Mouse (Mus musculus) kidney, embryonic 15.5 days (tissue): ENCODE measurements around the gene Cd200r3. TPM values are rescaled to one million over a fixed set of nuclear protein-coding genes. Genes with fewer than 3 reads are reported as not detected.

Source experiments
- ATAC-seq: fragments of 200-750 bp; cut with Nextera tagmentation; replicated peaks from 2 replicates; pipeline ENCODE4 v1.8.0; 2017; ENCODE audit warnings: moderate TSS enrichment; ENCODE audit not compliant: low FRiP score
- H3K27ac ChIP-seq: fragments of 300-500 bp; sonication (generic); 2 replicates; pipeline ENCODE4 v1.5.1; 2015; ENCODE audit warnings: mild to moderate bottlenecking, inconsistent platforms
- H3K27me3 ChIP-seq: fragments of 300-500 bp; sonication (generic); 2 replicates; pipeline ENCODE4 v1.6.1; 2015; ENCODE audit warnings: inconsistent platforms
- H3K36me3 ChIP-seq: fragments of 300-500 bp; sonication (generic); 2 replicates; pipeline ENCODE4 v1.6.1; 2015; ENCODE audit warnings: inconsistent platforms
- H3K4me1 ChIP-seq: fragments of 300-500 bp; sonication (generic); 2 replicates; pipeline ENCODE4 v1.6.1; 2015; ENCODE audit warnings: inconsistent platforms
- H3K4me2 ChIP-seq: fragments of 300-500 bp; sonication (generic); 2 replicates; pipeline ENCODE4 v1.6.1; 2015; ENCODE audit warnings: moderate library complexity, mild to moderate bottlenecking, inconsistent platforms
- H3K4me3 ChIP-seq: fragments of 300-500 bp; sonication (generic); replicated peaks from 2 replicates; pipeline ENCODE4 v1.5.1; 2015; ENCODE audit warnings: mild to moderate bottlenecking, inconsistent platforms
- H3K9ac ChIP-seq: fragments of 300-500 bp; sonication (generic); 2 replicates; pipeline ENCODE4 v1.6.1; 2015; ENCODE audit warnings: mild to moderate bottlenecking, inconsistent platforms
- H3K9me3 ChIP-seq: fragments of 300-500 bp; sonication (generic); replicated peaks from 2 replicates; pipeline ENCODE4 v1.6.1; 2016; ENCODE audit warnings: inconsistent platforms
- WGBS: fragments of 180-500 bp; shearing (Covaris S2); methylation state at CpG from one replicate; pipeline ENCODE4 v1.1.7; 2015; ENCODE audit warnings: mixed read lengths; 5-methylcytosine and 5-hydroxymethylcytosine counted together
- polyA plus RNA-seq: library from polyadenylated mRNA; unstranded; fragments of >200 nt; fragmentation: Nextera tagmentation; extraction: Ambion mirVana; gene quantifications from 2 replicates; pipeline ENCODE4 v1.2.1, GENCODE M21; 2015

Cd200r3 gene
- polyA plus RNA-seq, 1 experiment from 2014 or later, result 0.29 TPM

DNA sequence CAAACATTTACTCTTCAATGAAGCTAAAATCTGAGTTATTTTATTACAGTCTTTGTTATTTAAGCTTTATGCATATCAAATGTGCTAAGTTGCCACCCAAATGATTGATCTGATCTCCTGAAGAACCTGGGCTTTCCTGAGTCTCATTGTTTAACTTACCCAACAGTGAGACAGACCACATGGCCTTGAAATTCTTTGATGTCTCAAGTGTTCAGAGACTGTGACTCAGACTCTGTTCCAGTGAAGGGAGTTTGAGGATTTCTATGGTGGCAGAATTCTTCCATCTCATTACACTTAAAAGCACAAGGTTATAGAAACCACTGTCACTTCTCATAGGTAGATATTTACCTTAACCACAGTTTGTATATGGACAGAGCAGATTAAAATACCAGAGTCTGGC, 32.6 kb downstream of the Cd200r3 start:
- Histone ChIP-seq H3K4me2 (no peak overlapping the region), H3K9ac (no peak overlapping the region), H3K27me3 (no peaks in the 10 kb centered on the region), H3K4me1 (no peaks in the 10 kb centered on the region), H3K27ac (no peak overlapping the region), H3K36me3 (no peaks in the 10 kb centered on the region), H3K9me3 (no peaks in the 10 kb centered on the region), H3K4me3 (no peak overlapping the region)
- no peak for ATAC-seq

DNA sequence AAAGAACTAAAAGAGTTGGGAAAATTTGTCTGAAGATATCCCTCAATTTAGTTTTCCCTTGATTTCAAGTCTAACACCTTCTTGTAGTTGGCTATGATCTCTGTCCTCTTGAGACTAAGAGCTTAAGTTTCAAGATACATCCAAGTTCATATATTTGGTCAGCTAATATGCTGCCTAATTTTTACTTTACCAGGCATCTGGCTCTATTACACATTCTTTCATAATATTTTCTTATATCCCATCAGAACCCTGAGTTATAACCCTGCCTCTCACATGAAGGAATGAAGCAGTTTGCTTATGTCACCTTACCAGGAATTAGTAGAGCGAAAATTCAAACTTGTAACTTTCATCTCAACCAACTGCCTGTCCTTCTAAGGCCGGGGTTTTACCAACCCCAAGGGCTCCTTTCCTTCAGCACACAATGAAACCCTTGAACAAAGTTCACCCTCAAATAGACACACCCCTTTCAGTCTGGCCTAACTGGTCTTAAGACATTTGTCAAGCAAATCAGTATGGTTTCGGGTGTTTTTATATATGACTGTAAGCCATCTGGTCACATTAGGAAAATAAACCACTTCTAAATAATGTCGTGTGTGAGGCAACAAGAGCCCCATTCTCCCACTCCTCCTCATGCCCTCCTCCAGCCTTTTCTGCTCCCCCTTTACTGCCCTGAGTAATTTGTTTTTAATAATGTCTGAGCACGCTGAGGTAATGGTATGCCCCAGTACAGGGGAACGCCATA, 33.6 kb downstream of the Cd200r3 start:
- H3K4me3 ChIP-seq, result no peak overlapping the region
- WGBS, result 35% methylated on average over 6 of the region's 6 CpGs
- no peaks in the 10 kb centered on the region for H3K27me3 ChIP-seq
- H3K27ac ChIP-seq, result no peak overlapping the region
- no peaks in the 10 kb centered on the region for H3K9me3 ChIP-seq
- H3K36me3 ChIP-seq, result no peaks in the 10 kb centered on the region
- ATAC-seq, result no peak
- no peak overlapping the region for H3K9ac ChIP-seq
- H3K4me2 ChIP-seq, result no peak overlapping the region
- no peaks in the 10 kb centered on the region for H3K4me1 ChIP-seq

DNA sequence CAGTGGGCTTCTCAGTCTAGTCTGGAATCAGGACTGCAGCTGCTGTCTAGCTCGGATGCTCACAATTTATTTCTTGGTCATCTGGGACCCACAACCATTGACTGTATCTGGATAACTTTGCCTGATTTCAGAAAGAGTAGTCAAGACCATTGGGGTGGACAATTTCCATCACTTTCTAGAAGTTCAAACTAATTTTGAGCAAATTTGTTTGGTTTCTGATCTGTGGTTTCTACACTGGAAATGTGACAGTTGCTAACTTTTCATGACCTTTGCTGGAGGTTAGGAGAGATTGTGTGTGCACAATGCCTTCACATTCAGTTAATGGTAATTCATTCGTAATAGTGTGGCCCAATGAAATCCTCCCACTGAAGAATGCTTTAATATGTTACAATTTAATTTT, 34.7 kb downstream of the Cd200r3 start:
- no peak overlapping the region for H3K4me3 ChIP-seq
- ATAC-seq, result no peak

DNA sequence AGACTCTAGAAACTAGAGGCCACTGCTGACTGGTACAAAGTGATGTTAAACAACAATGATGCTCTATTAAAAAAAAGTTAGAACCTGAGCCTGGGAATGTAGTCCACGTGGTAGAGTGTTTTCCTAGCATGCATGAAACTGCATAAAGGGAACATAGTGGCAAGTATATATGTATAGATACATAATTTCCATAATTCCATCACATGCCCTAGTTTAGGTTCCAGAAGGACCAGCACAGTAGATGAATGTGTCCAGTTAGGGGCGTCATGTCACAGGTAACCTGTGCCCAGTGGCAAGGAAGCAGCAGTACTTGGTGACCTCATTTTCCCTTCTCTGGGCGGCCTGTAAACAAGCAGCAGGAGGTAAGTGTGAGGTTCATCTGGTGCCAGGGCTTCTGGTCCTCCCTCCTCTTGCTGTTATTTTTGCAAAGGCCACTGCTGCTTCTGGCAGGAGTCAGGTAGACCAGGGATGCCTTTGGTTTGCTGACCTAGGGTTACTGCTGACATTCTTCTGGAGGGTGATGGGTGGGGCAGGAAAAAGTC, 35.9 kb downstream of the Cd200r3 start:
- Histone ChIP-seq H3K9ac (no peak overlapping the region), H3K4me3 (no peak overlapping the region), H3K4me1 (no peaks in the 10 kb centered on the region), H3K4me2 (no peak overlapping the region), H3K27ac (no peak overlapping the region), H3K27me3 (no peaks in the 10 kb centered on the region), H3K9me3 (no peaks in the 10 kb centered on the region), H3K36me3 (no peaks in the 10 kb centered on the region)
- WGBS, result 75% methylated on average over 3 of the region's 3 CpGs
- no peak for ATAC-seq

More for the DNA sequence above, 34.7 kb downstream of the Cd200r3 start:
- Histone ChIP-seq H3K4me2 (no peak overlapping the region), H3K9me3 (no peaks in the 10 kb centered on the region), H3K36me3 (no peaks in the 10 kb centered on the region), H3K27me3 (no peaks in the 10 kb centered on the region), H3K4me1 (no peaks in the 10 kb centered on the region), H3K9ac (no peak overlapping the region), H3K27ac (no peak overlapping the region)
- WGBS, result 80% methylated on average over 2 of the region's 2 CpGs

DNA sequence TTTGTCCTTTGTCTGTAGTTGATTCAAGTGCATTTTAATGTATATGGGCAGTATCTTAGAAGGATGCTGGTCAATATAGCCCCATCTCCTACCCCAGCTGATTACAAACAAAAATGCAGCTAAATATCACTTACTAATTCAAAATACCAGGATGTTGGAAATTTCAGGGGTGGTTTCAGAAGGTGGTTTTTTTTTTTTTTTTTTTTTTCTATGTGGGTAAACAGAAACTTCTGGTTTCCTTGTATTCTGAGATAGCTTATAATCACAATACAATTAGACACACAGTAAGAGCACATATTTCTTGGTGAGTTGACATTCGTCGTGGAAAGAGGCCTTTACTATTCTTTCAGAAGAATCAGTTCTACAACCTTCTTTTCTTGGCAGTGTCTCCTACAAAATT, 39.5 kb downstream of the Cd200r3 start:
- ATAC-seq, result no peak
- Histone ChIP-seq H3K27ac (no peak overlapping the region), H3K27me3 (no peaks in the 10 kb centered on the region), H3K4me1 (no peaks in the 10 kb centered on the region), H3K9me3 (no peaks in the 10 kb centered on the region), H3K4me3 (no peak overlapping the region), H3K4me2 (no peak overlapping the region), H3K9ac (no peak overlapping the region), H3K36me3 (no peaks in the 10 kb centered on the region)
- WGBS, result 71% methylated on average over 2 of the region's 2 CpGs

DNA sequence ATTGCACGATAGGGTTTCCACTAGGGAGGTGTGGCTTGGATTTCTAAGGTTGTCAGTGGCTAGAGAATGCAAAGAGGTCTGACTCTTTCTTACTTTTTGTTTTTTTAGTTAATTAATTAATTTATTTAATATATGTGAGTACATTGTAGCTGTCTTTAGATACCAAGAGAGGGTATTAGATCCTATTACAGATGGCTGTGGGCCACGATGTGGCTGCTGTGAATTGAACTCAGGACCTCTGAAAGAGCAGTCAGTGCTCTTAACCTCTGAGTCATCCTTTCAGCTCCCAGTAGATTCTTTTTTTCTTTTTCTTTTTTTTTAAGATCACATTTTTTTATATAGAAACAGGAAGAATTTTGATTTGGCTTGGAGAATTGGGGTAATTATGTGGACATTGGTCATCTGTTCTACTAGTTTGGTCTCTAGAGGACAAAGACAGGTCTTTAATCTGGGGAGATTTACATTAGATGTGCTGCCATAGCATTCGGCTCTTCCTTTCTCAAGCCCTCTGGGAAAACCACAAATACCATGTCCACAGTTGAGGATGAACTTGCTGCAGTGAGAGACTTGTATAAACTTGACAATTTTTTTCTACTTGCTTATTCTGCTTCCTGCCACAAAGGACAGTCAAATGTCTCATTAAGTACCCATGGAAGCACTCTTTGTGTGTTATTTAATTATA, 40.0 kb downstream of the Cd200r3 start:
- no peaks in the 10 kb centered on the region for H3K36me3 ChIP-seq
- 0 out of 2 replicates have a peak, but pooled peaks have one; percentile 22 for ATAC-seq
- no peak overlapping the region for H3K27ac ChIP-seq
- H3K4me2 ChIP-seq, result no peak overlapping the region
- 59% methylated on average over 3 of the region's 3 CpGs for WGBS
- H3K9me3 ChIP-seq, result no peaks in the 10 kb centered on the region
- H3K27me3 ChIP-seq, result no peaks in the 10 kb centered on the region
- H3K4me1 ChIP-seq, result no peaks in the 10 kb centered on the region
- H3K9ac ChIP-seq, result no peak overlapping the region
- H3K4me3 ChIP-seq, result no peak overlapping the region

DNA sequence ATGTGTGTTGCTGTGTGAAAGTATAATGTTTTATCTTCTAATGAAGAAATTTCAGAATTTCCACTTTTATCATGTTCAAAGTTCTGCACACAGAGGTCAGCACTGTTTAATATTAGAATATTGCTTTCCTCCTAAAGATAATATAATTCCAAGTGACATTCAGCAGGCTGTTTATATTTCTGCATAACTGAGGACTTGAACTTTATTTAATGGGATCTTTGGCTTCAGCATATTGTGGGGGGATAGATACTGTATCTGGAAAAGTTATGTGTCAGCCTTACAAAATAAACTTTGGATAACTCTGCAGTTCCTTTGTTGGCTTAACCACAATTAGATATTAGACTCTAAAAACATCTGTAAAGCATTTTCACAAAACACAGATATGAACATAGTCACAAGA, 40.6 kb downstream of the Cd200r3 start:
- no peaks in the 10 kb centered on the region for H3K4me1 ChIP-seq
- no peaks in the 10 kb centered on the region for H3K27me3 ChIP-seq
- H3K36me3 ChIP-seq, result no peaks in the 10 kb centered on the region
- no peak overlapping the region for H3K4me3 ChIP-seq
- H3K9ac ChIP-seq, result no peak overlapping the region
- no peaks in the 10 kb centered on the region for H3K9me3 ChIP-seq
- no peak overlapping the region for H3K27ac ChIP-seq
- no peak for ATAC-seq
- H3K4me2 ChIP-seq, result no peak overlapping the region

DNA sequence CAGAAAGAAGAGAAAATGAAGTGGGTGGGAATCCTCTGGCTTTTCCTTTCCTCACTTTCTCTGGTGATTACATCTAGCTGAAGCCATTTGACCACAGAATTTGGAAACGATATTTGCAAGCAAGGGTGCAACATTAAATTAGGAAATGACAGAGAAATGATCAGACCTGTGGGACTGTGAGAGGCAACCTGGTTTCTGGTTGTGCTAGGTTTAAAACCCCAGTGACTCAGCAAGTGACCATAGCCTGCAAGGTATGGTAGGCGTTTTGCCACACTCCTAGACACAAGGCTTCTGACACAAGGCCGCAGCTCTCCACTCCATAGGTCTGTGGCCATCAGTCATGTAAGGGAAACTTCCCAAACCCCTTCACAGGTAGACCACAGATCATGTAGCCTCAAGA, 41.4 kb downstream of the Cd200r3 start:
- no peaks in the 10 kb centered on the region for H3K36me3 ChIP-seq
- H3K4me1 ChIP-seq, result no peaks in the 10 kb centered on the region
- H3K9ac ChIP-seq, result no peak overlapping the region
- H3K27me3 ChIP-seq, result no peaks in the 10 kb centered on the region
- no peaks in the 10 kb centered on the region for H3K9me3 ChIP-seq
- 81% methylated on average over 3 of the region's 3 CpGs for whole genome bisulfite sequencing
- no peak for ATAC-seq
- H3K4me3 ChIP-seq, result no peak overlapping the region
- H3K27ac ChIP-seq, result no peak overlapping the region
- H3K4me2 ChIP-seq, result no peak overlapping the region

DNA sequence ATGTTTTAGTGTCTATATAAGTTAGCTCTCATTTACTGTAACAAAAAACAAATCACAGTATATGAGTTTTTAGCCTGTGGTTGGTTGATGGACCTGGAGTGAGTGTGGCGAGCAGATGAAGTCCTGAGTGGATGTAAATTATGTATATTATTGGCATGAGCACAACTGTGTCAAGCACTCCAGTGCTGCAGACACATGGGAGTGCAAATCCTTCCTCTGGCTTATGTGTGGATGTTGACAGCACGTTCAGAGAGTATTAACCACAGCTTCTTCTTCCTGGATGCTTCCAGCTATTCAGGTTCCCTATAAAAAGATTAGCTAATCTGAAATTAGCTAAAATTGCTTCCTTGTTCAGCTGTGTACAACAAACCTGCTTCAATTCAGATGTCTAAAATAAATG, 42.6 kb downstream of the Cd200r3 start:
- ATAC-seq, result no peak

DNA sequence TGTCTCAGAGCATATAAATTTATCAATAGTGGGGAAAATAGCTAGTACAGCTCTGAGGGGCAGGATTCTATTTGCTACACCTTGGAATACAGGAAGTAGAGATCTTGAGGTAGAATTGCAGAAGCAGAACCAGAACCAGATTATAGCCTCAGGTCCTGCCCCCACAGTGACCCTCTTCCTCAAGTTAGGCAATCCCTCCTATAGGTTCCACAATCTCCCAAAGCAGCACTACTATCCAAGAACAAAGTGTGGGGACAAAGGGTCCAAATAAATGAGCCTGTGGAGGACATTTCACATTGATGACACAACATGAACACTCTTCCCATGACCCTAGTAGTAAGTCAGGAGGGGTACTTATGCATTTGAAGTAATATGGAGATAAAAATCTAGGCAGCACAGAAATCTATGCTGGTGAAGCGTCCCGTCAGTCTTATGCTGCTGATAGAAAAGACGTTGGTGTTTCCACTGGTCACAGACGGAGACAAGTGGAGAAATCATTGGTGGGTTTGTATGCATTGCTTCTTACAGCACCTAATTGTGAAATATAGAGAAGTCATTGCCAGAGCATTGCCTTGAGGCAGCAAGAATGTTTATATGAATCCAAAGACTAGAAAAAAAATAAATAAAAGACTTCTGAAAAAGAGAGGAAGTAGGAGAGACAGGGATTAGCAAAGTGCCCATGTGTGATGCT, 45.3 kb downstream of the Cd200r3 start:
- WGBS, result 88% methylated on average over 4 of the region's 4 CpGs
- Histone ChIP-seq H3K4me3 (no peak overlapping the region), H3K36me3 (no peaks in the 10 kb centered on the region), H3K9ac (no peak overlapping the region), H3K4me1 (no peaks in the 10 kb centered on the region), H3K27ac (no peak overlapping the region), H3K27me3 (no peaks in the 10 kb centered on the region), H3K9me3 (no peaks in the 10 kb centered on the region), H3K4me2 (no peak overlapping the region)
- no peak for ATAC-seq

More for the DNA sequence above, 42.6 kb downstream of the Cd200r3 start:
- H3K4me3 ChIP-seq, result no peak overlapping the region
- no peak overlapping the region for H3K27ac ChIP-seq
- H3K4me2 ChIP-seq, result no peak overlapping the region
- H3K27me3 ChIP-seq, result no peaks in the 10 kb centered on the region
- WGBS, result 65% methylated on average over 2 of the region's 2 CpGs
- no peaks in the 10 kb centered on the region for H3K36me3 ChIP-seq
- no peaks in the 10 kb centered on the region for H3K4me1 ChIP-seq
- H3K9me3 ChIP-seq, result no peaks in the 10 kb centered on the region
- H3K9ac ChIP-seq, result no peak overlapping the region

DNA sequence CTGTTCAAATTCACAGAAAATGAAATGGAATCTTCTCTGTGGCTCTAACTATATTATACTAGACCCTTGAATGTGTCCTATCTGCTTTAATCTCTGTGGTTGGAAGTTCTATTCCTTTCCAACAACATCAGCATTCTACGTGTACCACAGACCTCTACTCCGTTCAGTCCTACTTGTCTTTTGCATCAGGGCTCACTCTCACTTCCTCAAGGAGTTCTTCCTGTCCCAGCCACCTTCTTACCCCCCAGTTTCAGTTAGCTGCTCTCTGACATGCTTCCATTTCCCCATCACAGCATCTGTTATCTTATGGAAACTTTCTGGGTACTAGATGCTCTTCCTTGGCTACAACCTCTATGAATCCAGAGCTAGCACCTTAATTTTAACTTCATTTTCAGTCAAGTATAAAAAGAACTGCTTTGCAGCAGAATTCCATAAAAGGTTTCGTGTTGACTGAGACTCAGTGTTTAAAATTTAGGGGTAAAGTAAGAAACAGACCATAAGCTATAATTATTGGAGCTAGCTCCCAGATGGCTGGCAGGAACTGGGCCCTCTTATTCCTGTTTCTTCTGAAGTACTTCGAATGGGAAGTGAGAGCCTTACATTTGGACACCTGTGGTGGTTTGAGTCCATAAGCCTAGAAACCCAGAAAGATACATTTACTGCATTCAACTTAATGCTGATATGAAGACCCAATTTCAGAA, 50.0 kb downstream of the Cd200r3 start:
- Histone ChIP-seq H3K9ac (no peak overlapping the region), H3K27me3 (no peaks in the 10 kb centered on the region), H3K4me1 (no peaks in the 10 kb centered on the region), H3K9me3 (no peaks in the 10 kb centered on the region), H3K27ac (no peak overlapping the region), H3K36me3 (no peaks in the 10 kb centered on the region), H3K4me2 (no peak overlapping the region), H3K4me3 (no peak overlapping the region)
- whole genome bisulfite sequencing, result 88% methylated on average over 4 of the region's 4 CpGs
- no peak for ATAC-seq
